Mouse (Mus musculus) MEL (cell line): Measurements from ENCODE around the gene Tmem202.

Experiments
- CHD1 ChIP-seq: IDR thresholded peaks from 2 replicates; pipeline ENCODE4 v1.6.1; 2012; ENCODE audit warnings: low read depth, mild to moderate bottlenecking, inconsistent platforms, low read length, improper control_type of control experiment
- CHD2 ChIP-seq: IDR thresholded peaks from 2 replicates; pipeline ENCODE4 v1.6.1; 2011; ENCODE audit warnings: low read length, improper control_type of control experiment
- CTCF ChIP-seq, 3 experiments: IDR thresholded peaks in 2 of 3; conservative IDR thresholded peaks in 1 of 3; 2 replicates each; pipeline ENCODE4 v1.5.1; 2011 to 2012; ENCODE audit warnings: low read length in 3 of 3, low read depth in 2 of 3, mild to moderate bottlenecking in 2 of 3, improper control_type of control experiment in 1 of 3, inconsistent platforms in 1 of 3, mixed read lengths in 1 of 3, moderate library complexity in 1 of 3; ENCODE audit not compliant: control insufficient read depth in 1 of 3, insufficient read depth in 1 of 3, poor library complexity in 1 of 3, severe bottlenecking in 1 of 3
- ETS1 ChIP-seq: IDR thresholded peaks from 2 replicates; pipeline ENCODE4 v1.6.1; 2012; ENCODE audit warnings: low read depth, mild to moderate bottlenecking, inconsistent platforms, low read length, improper control_type of control experiment, moderate library complexity
- HCFC1 ChIP-seq: IDR thresholded peaks from 2 replicates; pipeline ENCODE4 v1.6.1; 2012; ENCODE audit warnings: low read depth, mild to moderate bottlenecking, inconsistent platforms, low read length, improper control_type of control experiment, moderate library complexity
- MAFK ChIP-seq: IDR thresholded peaks from 2 replicates; pipeline ENCODE4 v1.6.1; 2011; ENCODE audit warnings: low read depth, mild to moderate bottlenecking, low read length, improper control_type of control experiment, borderline replicate concordance
- MAX ChIP-seq: IDR thresholded peaks from 2 replicates; pipeline ENCODE4 v1.6.1; 2011; ENCODE audit warnings: low read length, improper control_type of control experiment
- POLR2A ChIP-seq, 2 experiments: IDR thresholded peaks; 2 replicates each; pipeline ENCODE4 v1.6.1; 2011 to 2012; ENCODE audit warnings: low read length in 2 of 2, mild to moderate bottlenecking in 2 of 2, control low read depth in 1 of 2, improper control_type of control experiment in 1 of 2, low read depth in 1 of 2, moderate library complexity in 1 of 2; ENCODE audit not compliant: control insufficient read depth in 1 of 2, insufficient read depth in 1 of 2, poor library complexity in 1 of 2
- POLR2AphosphoS5 ChIP-seq: IDR thresholded peaks from 2 replicates; pipeline ENCODE4 v1.6.1; 2012; ENCODE audit warnings: low read depth, borderline replicate concordance, mild to moderate bottlenecking, inconsistent platforms, low read length, moderate library complexity, mixed read lengths
- TCF12 ChIP-seq: IDR thresholded peaks from 2 replicates; pipeline ENCODE4 v1.6.1; 2014; ENCODE audit warnings: low read depth, mild to moderate bottlenecking, inconsistent platforms, low read length, improper control_type of control experiment, moderate library complexity
- UBTF ChIP-seq: IDR thresholded peaks from 2 replicates; pipeline ENCODE4 v1.6.1; 2012; ENCODE audit warnings: low read depth, mild to moderate bottlenecking, inconsistent platforms, low read length, improper control_type of control experiment, moderate library complexity, borderline replicate concordance; ENCODE audit not compliant: insufficient read depth
- ZKSCAN1 ChIP-seq: IDR thresholded peaks from 2 replicates; pipeline ENCODE4 v1.6.1; 2012; ENCODE audit warnings: low read depth, mild to moderate bottlenecking, inconsistent platforms, low read length, improper control_type of control experiment, moderate library complexity
- ZMIZ1 ChIP-seq: IDR thresholded peaks from 2 replicates; pipeline ENCODE4 v1.6.1; 2012; ENCODE audit warnings: low read depth, mild to moderate bottlenecking, inconsistent platforms, low read length, improper control_type of control experiment, moderate library complexity

GRCm38 (mm10) chr9:59519396-59519795 is 20.3 kb downstream of the Tmem202 start:
- TF ChIP-seq ETS1 (no peak), CTCF (IDR thresholded peaks at IDR 0.05 in 2 of 3, conservative IDR thresholded peaks at IDR 0.05 in 1 of 3; ENCODE audit: control insufficient read depth in 1 of 3, insufficient read depth in 1 of 3, low read depth in 2 of 3, low read length in 3 of 3, poor library complexity in 1 of 3, severe bottlenecking in 1 of 3) (no peak), MAFK (no peak), HCFC1 (no peak), UBTF (no peak), CHD1 (no peak), CHD2 (no peak), POLR2A (IDR thresholded peaks at IDR 0.05; ENCODE audit: control insufficient read depth in 1 of 2, insufficient read depth in 1 of 2, low read depth in 1 of 2, low read length in 2 of 2, poor library complexity in 1 of 2) (no peak), ZMIZ1 (no peak), MAX (no peak), ZKSCAN1 (no peak), POLR2AphosphoS5 (no peak), TCF12 (no peak)
